Mouse (Mus musculus) Patski (cell line): ENCODE results near the gene Iqce. TPM values are rescaled to one million over a fixed set of nuclear protein-coding genes. Genes with fewer than 3 reads are reported as not detected.

Experiments
- ATAC-seq: fragments of 100-300 bp; one replicate; pipeline ENCODE4 v1.8.0; 2021
- CTCF ChIA-PET: fragments of 350-600 bp; sonication (Branson Sonifier 250); formaldehyde crosslinking; loops from one replicate; lab custom pipeline; 2022; ENCODE audit warnings: inconsistent platforms; lab: Charles Lee
- POLR2A ChIA-PET: fragments of 350-600 bp; sonication (Branson Sonifier 250); formaldehyde crosslinking; loops from one replicate; lab custom pipeline; 2022; ENCODE audit warnings: antibody characterized with exemption, inconsistent platforms; lab: Charles Lee
- DNase-seq: peaks from one replicate; pipeline ENCODE4 v3.0.0-alpha.2; 2011; ENCODE audit warnings: low read depth, low spot score
- H3K27me3 ChIP-seq: fragments of 371-371 bp; one replicate; pipeline ENCODE4 v1.5.1; 2021
- CTCF ChIP-seq: fragments of 100-300 bp; IDR thresholded peaks from one replicate; pipeline ENCODE4 v1.5.1; 2021
- in situ Hi-C: fragments of 300-500 bp; cut with MboI; formaldehyde crosslinking; loops from 3 replicates; pipeline ENCODE4 v1.11.1; 2018; ENCODE audit warnings: low pct_unique_long_range_greater_than_20kb, mixed read lengths
- polyA plus RNA-seq: library from polyadenylated mRNA; unstranded; gene quantifications from one replicate; pipeline ENCODE4 v1.2.3, GENCODE M21; 2021

Gene Iqce
- polyA plus RNA-seq, 1 experiment from 2014 or later, result 52.6 TPM

- ChIA-PET POLR2A (interaction anchor here (1.1 kb wide), 1 partner anchor 11 kb away, joined by 4 read pairs; no protein-coding TSS in a partner anchor), CTCF (interaction anchor here (1.0 kb wide), 1 partner anchor 13 kb away, joined by 3 read pairs; no protein-coding TSS in a partner anchor)
- ATAC-seq (no peak), DNase-seq (no peak)
- in situ Hi-C loops, result loop anchor here (25.0 kb wide), 1 partner anchor 2013 kb away; no protein-coding TSS in a partner anchor
- no peaks in the 10 kb centered on the region for H3K27me3 ChIP-seq
- no peak for TF ChIP-seq CTCF
Observed at GRCm38 (mm10) chr5:140649881-140650414, 52.2 kb downstream of the Iqce start.

- in situ Hi-C loops, result loop anchor here (25.0 kb wide), 1 partner anchor 2012 kb away; no protein-coding TSS in a partner anchor
- DNase-seq (peak; percentile 93), ATAC-seq (peak; percentile 83)
- POLR2A ChIA-PET, result interaction anchor here (1.1 to 1.3 kb wide), 3 partner anchors 9 to 22 kb away, joined by 3 to 5 read pairs (median 4); no protein-coding TSS in a partner anchor
- no peak for TF ChIP-seq CTCF
- CTCF ChIA-PET, result interaction anchor here (0.9 to 1.2 kb wide), 5 partner anchors 13 to 170 kb away, joined by 3 to 4 read pairs (median 3); no protein-coding TSS in a partner anchor
- H3K27me3 ChIP-seq, result no peaks in the 10 kb centered on the region
Observed at GRCm38 (mm10) chr5:140649101-140649667, 53.0 kb downstream of the Iqce start.

- TF ChIP-seq CTCF, result no peak
- ATAC-seq (no peak), DNase-seq (no peak)
- no peaks in the 10 kb centered on the region for H3K27me3 ChIP-seq
- in situ Hi-C loops, result loop anchor here (25.0 kb wide), 1 partner anchor 2011 kb away; no protein-coding TSS in a partner anchor
- ChIA-PET CTCF (interaction anchor here (0.9 to 1.2 kb wide), 5 partner anchors 12 to 170 kb away, joined by 3 to 4 read pairs (median 3); no protein-coding TSS in a partner anchor), POLR2A (interaction anchor here (1.0 to 1.7 kb wide), 5 partner anchors 8 to 53 kb away, joined by 3 to 5 read pairs (median 4); no protein-coding TSS in a partner anchor)
Observed at GRCm38 (mm10) chr5:140648519-140649100, 53.6 kb downstream of the Iqce start, which contains the start of gene Ttyh3. Gene Ttyh3 (minus strand): TSS chr5:140649031.

GRCm38 (mm10) chr5:140647821-140648518 is 54.2 kb downstream of the Iqce start:
- in situ Hi-C loops, result loop anchor here (25.0 kb wide), 1 partner anchor 2011 kb away; no protein-coding TSS in a partner anchor
- no peaks in the 10 kb centered on the region for H3K27me3 ChIP-seq
- CTCF ChIA-PET, result interaction anchor here (0.8 to 1.2 kb wide), 3 partner anchors 13 to 169 kb away, joined by 3 to 4 read pairs (median 3); no protein-coding TSS in a partner anchor
- ATAC-seq (no peak), DNase-seq (peak; percentile 35)
- no peak for TF ChIP-seq CTCF
- POLR2A ChIA-PET, result interaction anchor here (1.0 to 1.7 kb wide), 4 partner anchors 8 to 53 kb away, joined by 3 to 5 read pairs (median 4); no protein-coding TSS in a partner anchor

- ATAC-seq (peak; percentile 34), DNase-seq (peak; percentile 59)
- no peak for TF ChIP-seq CTCF
- H3K27me3 ChIP-seq, result no peaks in the 10 kb centered on the region
- CTCF ChIA-PET, result interaction anchor here (0.8 to 2.0 kb wide), 2 partner anchors 12 to 107 kb away, joined by 3 to 7 read pairs; no protein-coding TSS in a partner anchor
- POLR2A ChIA-PET, result interaction anchor here (0.9 to 1.8 kb wide), 3 partner anchors 11 to 40 kb away, joined by 3 to 11 read pairs (median 4); partner anchors contain the start of gene Lfng
- in situ Hi-C loops, result loop anchor here (25.0 kb wide), 1 partner anchor 2010 kb away; no protein-coding TSS in a partner anchor
Observed at GRCm38 (mm10) chr5:140647031-140647760, 55.0 kb downstream of the Iqce start.

GRCm38 (mm10) chr5:140646171-140646570 is 56.0 kb downstream of the Iqce start:
- CTCF ChIA-PET, result interaction anchor here (1.1 to 2.0 kb wide), 2 partner anchors 36 to 106 kb away, joined by 3 to 7 read pairs; no protein-coding TSS in a partner anchor
- POLR2A ChIA-PET, result interaction anchor here (0.9 to 1.8 kb wide), 2 partner anchors 10 to 39 kb away, joined by 3 to 11 read pairs; partner anchors contain the start of gene Lfng
- TF ChIP-seq CTCF, result no peak
- no peak for ATAC-seq
- in situ Hi-C loops, result loop anchor here (25.0 kb wide), 1 partner anchor 2009 kb away; no protein-coding TSS in a partner anchor
- DNase-seq, result no peak
- no peaks in the 10 kb centered on the region for H3K27me3 ChIP-seq

- no peak for ATAC-seq
- H3K27me3 ChIP-seq, result no peaks in the 10 kb centered on the region
- ChIA-PET CTCF (interaction anchor here (1.1 to 2.0 kb wide), 2 partner anchors 36 to 105 kb away, joined by 3 to 7 read pairs; no protein-coding TSS in a partner anchor), POLR2A (interaction anchor here (0.6 to 1.8 kb wide), 3 partner anchors 9 to 38 kb away, joined by 3 to 11 read pairs (median 4); partner anchors contain the start of gene Lfng)
- TF ChIP-seq CTCF, result no peak
- in situ Hi-C loops, result loop anchor here (25.0 kb wide), 1 partner anchor 2008 kb away; no protein-coding TSS in a partner anchor
- no peak for DNase-seq
Observed at GRCm38 (mm10) chr5:140645454-140645853, 56.7 kb downstream of the Iqce start.

- no peaks in the 10 kb centered on the region for H3K27me3 ChIP-seq
- CTCF ChIA-PET, result interaction anchor here (1.0 kb wide), 1 partner anchor 23 kb away, joined by 3 read pairs; no protein-coding TSS in a partner anchor
- POLR2A ChIA-PET, result interaction anchor here (0.6 kb wide), 2 partner anchors 18 to 38 kb away, joined by 3 to 4 read pairs; partner anchors contain the start of gene Lfng
- DNase-seq (no peak), ATAC-seq (no peak)
- in situ Hi-C loops, result loop anchor here (25.0 kb wide), 1 partner anchor 2007 kb away; no protein-coding TSS in a partner anchor
- no peak for TF ChIP-seq CTCF
Observed at GRCm38 (mm10) chr5:140644702-140645201, 57.4 kb downstream of the Iqce start.
